Mouse (Mus musculus) T-cell, adult 2 months (primary cell): Measurements from ENCODE around the gene Hcn2.
A peak's percentile ranks its signal among the peaks of the same experiment; 100 is the strongest.

Experiments used
- DNase-seq: peaks from one replicate; pipeline ENCODE4 v3.0.0; 2022; ENCODE audit warnings: low spot score

Hcn2 gene

DNA sequence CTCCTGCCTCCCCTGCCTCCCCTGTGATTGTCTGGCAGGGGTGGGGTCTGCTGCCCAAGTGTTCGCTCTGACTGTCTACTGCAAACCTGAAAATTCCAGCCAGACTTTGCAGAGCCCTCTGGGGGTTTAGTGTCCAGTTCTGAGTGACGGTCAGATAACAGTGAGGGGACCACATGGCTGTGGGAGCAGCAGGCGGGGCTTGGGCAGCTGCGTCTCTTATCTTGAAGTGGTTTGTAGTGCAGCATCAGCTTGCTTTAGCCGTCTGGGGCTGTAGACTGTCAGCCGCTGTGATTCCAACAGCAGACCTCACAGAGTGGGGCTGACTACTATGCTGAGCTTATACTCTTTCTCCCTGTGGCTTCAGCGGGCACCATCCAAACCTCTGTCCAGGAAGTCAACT, 7.1 kb upstream of the Hcn2 start:
- DNase-seq: no peak

DNA sequence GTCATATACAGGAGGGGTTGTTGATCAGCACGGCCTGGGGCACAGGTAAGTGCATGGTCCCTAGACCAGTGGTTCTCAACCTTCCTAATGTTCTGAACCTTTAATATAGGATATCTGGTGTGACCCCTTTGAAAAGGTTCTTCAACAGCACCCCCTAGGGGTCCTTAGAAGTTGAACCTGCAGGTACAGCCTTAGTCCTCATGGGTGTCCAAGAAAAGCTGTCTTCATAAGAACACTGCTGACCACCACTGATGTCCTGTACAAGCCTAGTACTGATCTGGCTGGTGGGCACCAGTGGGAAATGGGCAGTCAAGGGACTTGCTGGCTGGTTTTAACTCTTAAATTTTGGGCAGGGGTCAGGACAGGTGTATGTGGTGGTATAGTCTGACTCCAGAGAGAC, 4.4 kb upstream of the Hcn2 start:
- DNase-seq: peak; percentile 24

DNA sequence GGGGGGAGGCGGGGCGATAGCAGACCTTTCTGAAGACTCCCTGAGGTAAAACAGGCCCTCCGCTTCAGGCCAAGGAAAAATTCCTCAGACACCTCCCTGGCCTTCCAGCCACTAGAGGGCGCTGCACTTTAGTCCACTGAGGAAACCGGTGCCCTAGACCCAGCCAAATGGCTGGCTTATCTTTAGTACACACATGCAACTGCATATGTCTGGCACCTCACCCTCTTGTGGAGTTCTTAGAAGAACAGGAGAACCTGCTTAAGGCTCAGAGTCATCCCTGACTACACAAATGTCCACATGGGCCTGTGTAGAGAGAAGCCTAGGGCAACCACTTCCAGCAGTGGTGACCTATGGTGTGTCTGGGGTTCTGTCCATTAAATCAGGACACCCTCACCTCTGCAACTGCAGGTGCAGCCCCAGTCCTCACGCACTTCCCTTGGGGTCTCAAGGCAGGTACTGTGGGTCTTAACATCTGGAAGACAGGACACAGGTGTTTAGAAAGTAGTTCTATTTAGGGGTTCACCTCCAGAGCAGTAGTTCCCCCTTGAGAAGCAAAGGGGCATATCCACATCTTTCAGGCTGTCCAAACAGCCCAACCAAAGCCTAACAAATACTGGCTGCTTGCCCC, 3.8 kb upstream of the Hcn2 start:
- DNase-seq: peak; percentile 69

DNA sequence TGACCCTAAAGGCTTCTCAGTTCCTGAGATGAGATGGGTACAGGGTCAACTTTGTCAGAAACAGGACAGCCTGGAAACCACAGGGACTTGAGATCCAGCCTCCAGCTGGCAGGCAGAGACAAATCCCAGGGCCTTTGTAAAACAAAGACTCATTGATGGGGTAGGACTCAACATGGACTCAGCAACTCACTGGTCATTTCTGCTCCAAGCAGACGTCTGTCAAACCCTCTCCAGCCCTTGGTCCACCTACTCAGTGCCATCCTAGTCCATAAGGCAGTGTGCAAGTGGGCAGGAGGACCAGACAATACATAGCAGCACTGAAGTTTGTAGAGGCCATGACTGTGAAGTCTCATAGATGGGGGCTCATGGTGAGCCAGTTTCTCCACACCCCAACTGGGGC, 3.3 kb upstream of the Hcn2 start:
- no peak for DNase-seq

DNA sequence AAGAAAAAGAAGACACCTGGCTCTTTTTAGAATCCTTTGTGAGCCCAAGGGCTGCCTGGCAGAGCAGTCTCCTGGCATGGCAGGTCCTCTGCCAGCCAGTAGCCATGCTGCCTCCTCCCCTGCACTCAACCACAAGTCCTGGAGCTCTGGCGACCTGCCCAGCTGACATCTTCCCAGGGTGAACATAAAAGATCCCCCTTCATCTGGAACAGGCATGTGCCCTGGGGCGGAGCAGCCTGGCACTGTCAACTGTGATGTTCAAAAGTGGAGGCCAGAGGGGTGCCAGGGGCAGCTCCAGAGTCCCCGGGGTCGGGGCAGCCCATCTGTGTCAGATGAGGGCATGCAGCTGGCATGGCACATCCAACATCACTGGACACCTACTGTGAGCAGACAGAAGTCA, 1.4 kb upstream of the Hcn2 start:
- DNase-seq: no peak

DNA sequence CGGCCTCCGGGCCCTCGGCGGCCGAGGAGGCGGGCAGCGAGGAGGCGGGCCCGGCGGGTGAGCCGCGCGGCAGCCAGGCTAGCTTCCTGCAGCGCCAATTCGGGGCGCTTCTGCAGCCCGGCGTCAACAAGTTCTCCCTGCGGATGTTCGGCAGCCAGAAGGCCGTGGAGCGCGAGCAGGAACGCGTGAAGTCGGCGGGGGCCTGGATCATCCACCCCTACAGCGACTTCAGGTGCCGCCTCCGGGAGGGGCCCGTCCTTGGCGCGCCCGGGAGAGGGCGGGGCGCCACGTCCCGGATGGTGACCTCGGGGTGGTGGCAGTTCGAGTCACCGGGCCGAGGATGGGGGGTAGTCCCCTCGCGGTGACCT, 538 bp downstream of the Hcn2 start:
- DNase-seq: peak; percentile 14

DNA sequence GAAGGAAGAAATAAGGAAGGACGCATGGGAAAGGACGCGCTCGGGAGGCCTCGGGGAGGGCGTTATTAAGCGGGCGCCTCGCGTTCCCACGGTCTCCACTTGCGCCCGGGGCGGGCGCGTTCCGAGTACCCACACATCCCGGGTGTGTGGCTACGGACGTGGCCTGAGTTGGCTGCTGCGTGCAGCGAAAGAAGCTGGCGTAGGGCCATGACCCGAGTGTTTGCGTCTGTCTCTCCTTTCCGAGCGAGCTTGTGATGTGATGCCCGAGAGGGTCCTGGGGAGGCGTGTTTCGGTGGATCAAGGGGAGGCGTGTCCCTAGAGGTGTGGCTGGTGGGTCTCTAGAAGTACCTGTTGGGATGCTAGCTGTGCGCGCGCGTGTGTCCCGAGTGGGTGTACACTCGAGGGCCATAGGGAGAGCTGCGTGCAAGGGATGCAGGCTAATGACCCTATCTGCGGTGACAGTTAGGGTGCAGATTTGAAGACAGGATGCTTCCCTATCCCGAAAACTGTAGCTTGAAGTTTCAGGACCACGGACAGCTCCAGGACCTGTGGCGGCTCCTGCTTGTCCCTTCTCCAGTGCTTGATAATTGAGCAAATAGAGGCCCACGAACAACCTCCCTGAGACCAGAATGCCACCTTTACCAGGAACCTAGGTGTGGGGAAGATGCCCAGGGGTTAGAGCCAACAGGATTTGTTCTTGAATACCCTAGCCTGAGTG, 1.4 kb downstream of the Hcn2 start:
- DNase-seq: no peak

DNA sequence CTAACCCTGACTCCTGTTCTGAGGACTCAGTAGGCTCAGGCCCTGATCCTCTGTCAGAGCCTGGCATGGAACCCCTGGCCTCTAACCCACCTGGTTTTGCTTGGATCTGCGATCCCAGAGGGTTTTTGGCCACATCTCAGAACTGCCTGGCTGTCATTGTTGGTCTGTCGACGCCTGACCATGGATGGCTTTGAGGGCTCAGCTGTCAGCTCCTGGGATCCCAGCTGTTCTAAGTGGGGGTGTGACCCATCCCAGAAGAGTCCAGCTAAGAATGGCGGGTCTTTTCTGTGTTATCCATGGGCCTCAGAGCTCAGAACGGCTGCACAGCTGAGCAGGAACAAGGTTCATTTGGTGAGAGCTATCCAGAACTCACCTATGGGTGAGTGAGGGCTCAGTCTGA, 4.7 kb downstream of the Hcn2 start:
- no peak for DNase-seq

DNA sequence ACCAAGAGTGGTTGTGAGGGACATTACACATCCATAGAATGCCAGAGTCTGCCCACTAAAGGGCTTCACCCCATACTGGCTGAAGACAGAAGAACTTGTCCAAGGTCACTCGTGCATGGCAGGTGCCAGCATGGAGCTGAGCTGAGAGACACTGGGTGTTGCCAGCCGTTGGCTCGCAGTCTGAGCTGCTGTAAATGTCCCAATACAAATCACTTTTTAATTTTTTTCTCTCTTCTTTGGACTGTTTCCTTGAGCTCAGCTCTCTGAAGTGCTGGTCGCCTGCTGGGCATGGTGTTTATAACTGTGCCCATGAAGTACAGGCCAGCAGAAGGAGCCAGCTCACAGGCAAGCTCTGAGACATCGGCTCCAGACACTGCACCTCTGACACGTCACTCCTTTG, 6.6 kb downstream of the Hcn2 start:
- DNase-seq: no peak

DNA sequence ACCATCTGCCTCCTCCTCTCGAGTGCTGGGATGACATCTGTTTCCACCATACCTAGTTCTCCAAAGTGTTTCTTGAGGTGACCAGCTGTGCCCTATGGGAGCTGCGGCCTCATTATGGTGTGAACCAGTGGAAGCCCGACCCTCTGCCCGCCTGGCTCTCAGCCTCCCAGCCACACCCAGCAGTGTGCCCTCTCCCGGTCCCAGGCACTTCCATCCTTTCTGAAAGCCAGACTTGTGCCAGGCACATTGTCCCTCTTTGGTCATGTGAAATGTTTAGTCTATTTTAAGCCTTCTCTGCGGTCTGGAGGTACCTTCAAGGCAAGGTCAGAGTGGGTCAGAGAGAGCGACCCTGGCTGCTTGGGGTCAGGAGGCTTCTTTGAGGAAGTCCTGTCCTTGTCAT, 7.3 kb downstream of the Hcn2 start:
- no peak for DNase-seq

DNA sequence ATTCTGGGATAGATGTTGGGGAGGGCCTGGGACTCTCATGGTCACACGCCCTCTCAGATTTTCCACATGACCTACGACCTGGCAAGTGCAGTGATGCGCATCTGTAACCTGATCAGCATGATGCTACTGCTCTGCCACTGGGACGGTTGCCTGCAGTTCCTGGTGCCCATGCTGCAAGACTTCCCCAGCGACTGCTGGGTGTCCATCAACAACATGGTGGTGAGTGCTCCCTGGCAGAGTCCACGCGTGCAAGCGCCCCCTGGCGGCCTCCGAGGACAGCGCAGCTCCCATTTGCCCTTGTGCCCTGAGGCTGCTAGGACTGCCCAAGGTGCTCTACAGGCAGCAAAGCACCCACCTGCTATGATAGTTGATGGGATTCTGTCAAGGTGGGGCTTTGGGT, 9.7 kb downstream of the Hcn2 start:
- peak; percentile 57 for DNase-seq

DNA sequence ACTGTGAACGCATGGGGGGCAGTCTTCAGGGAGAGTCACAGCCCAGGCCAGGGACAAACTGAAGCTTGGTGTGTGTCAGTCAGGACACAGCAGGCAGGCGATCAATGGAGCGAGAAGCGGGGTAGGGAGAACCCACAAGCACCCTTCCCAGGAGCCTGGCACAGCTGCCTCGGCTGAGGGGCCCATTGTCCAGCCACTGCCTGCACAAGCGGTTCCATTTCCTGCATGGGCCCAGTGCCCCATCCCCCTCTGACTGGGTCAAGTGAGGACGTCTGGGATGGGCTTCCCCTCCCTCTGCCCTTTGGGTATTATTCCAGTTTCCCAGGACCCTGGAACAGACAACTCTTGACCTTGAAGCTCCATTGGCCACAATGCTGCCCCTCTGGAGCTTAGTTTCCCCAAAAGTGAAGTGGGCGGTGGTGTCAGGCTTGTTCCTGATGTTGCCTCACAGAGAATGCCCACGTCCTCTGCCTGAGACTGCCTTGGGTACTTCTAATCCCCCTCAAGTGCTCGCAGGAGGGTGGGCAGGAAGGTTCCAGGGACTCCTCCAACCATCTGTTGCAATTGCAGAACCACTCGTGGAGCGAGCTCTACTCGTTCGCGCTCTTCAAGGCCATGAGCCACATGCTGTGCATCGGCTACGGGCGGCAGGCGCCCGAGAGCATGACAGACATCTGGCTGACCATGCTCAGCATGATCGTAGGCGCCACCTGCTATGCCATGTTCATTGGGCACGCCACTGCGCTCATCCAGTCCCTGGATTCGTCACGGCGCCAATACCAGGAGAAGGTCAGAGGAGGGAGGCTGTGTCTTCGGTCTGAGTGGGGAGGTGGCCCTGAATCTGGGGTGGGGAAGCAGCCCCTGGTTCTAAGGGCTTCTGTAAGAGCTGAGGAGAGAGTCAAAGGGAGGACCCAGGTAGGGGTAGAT, 12.2 kb downstream of the Hcn2 start:
- DNase-seq: no peak

DNA sequence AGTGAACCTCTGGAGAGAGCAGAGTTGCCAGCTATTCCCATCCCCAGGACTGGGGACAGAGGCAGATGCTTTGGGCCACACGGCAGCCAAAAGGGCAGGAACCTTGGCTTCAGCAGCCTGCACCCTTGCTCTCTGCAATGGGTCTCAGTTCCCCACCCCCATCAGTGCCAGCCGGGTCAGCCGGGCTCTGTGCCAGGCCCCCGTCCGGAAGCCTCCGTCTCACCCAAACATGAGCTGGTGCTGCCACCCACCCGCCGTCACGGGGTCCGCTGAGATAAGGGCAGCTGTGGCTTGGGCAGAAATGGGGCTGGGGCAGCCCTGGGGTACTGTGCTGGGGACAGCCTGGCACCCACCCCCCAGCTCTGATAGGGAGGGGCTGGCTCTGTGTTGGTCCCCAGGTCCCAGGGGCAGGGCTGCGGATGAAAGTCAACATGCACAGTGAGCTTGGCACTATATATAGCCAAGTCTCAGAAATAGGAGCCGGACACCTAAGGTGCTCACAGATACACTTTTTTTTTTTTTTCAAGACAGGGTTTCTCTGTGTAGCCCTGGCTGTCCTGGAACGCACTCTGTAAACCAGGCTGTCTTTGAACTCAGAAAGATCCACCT, 13.0 kb downstream of the Hcn2 start:
- DNase-seq: no peak

DNA sequence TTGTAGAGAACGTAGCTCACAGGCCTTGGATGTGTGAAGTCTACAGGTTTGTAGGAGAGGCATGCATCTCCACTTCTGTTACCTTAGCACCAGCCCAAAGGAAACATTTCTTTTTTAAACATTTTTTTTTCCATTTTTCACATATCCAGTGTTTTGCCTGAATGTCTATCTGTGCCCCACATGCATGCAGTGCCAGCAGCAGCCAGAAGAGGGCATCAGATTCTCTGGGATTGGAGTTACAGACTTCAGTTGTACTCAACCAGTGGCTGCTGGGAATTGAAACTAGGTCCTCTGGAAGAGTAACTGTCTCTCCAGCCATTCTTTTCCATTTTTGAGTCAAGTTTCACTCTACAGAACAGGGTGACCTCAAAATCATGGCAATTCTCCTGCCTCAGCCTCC, 16.1 kb downstream of the Hcn2 start:
- peak; percentile 28 for DNase-seq

DNA sequence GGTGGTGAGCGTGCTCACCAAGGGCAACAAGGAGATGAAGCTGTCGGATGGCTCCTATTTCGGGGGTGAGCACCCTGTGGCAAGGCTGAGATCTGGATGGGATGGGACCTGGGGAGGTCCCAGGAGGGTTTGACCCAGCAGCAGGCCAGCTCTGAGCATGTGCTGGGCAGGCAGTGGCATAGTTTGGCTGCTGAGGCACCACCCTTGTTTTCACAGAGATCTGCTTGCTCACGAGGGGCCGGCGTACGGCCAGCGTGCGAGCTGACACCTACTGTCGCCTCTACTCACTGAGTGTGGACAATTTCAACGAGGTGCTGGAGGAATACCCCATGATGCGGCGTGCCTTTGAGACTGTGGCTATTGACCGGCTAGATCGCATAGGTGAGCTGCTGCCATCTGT, 17.4 kb downstream of the Hcn2 start:
- DNase-seq: no peak

DNA sequence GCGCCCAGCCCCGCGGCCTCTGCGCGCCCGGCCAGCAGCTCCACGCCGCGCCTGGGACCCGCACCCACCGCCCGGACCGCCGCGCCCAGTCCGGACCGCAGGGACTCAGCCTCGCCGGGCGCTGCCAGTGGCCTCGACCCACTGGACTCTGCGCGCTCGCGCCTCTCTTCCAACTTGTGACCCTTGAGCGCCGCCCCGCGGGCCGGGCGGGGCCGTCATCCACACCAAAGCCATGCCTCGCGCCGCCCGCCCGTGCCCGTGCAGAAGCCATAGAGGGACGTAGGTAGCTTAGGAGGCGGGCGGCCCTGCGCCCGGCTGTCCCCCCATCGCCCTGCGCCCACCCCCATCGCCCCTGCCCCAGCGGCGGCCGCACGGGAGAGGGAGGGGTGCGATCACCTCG, 18.9 kb downstream of the Hcn2 start:
- no peak for DNase-seq

DNA sequence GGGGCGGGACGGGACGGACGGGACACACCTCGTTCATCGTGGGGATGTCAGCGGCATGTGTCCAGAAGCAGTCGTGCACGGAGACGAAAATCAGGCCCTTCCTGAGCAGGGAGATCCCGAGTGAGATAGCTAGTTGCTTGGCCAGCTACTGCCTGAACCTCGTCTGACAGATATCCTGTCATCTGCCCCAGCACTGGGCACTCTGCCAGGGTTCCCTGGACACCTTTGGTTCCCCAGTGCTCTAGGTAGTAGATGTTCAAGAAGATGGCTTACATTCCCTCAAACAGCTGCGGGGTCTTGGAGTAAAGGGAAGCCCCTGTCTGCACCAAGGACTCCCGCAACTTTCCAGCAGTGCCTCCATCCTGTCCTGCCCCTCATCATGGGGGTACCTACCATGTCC, 20.3 kb downstream of the Hcn2 start:
- DNase-seq: no peak

DNA sequence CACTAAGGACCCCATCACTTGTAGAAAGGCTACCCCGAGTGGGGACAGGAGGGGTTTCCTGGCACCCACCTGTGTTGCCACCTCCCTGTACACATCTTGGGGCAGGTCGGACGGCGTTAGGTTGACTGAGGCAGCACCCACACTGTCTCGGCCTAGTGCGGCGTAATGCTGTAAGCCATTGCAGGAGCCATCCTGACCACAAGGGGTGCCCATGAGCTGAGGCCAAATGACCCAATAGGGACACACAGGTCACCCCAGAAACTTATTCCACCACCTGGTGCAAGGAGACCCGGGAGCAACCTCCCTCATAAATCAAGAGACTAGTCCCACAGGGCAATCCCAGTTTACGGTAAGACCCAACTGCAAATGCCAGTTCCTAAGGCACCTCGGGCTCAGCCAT, 21.8 kb downstream of the Hcn2 start:
- no peak for DNase-seq

DNA sequence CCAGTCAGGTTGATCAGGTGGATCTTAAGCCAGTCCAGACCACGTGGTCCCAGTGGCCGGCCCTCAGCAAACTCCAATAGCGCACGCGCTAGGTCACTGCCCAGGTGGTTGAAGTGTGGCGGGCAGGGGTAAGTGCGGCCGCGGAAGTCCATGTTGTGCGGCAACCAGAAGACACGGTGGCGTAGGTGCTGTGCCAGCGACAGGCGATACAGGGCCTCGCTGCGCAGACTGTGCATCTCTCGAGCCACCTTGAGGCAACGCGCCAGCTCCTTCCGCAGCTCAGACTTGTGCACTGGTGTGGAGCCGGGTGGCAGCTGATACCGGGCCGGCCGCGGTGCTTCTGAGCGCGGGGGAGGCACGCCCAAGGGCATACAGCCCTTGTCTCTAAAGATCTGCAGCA, 22.8 kb downstream of the Hcn2 start:
- no peak for DNase-seq

DNA sequence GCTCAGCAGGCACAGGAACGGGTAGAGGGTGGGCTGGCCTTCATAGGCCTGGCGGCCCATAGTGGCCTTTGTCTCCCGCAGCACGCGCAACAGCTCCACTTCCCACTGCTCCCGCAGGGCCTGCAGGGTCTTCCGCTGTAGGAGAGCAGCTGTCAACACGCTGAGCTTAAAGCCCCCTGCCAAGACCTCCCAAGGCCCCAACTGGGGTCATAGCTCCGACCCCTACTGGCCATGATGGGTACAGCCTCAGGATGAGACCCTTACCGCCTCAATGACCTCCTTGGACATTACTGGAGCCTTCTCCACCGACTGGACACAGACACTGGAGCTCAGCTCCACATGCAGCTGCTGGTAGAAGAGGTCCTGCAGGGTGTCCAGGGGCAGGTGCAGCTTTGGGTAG, 24.4 kb downstream of the Hcn2 start:
- DNase-seq: no peak

DNA sequence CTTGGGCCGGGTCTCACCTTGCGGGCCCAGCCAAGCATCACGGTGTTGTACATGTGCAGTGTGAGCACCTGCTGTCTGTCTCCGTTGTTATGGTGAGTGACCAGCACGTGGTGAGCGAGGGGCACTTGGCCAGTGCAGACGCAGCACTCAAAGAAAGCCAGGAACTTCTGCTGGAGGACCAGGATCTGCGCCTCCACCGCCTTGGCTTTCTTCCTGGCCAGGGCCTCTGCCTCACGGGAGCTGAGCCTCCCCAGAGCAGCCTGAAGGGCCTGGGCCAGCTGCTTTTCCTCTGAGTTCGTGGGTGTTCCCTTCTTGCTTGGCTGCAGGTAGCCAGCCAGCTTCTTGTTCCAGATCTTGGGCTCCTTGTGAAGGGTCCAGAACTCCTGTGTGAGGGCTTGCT, 26.7 kb downstream of the Hcn2 start:
- DNase-seq: no peak

DNA sequence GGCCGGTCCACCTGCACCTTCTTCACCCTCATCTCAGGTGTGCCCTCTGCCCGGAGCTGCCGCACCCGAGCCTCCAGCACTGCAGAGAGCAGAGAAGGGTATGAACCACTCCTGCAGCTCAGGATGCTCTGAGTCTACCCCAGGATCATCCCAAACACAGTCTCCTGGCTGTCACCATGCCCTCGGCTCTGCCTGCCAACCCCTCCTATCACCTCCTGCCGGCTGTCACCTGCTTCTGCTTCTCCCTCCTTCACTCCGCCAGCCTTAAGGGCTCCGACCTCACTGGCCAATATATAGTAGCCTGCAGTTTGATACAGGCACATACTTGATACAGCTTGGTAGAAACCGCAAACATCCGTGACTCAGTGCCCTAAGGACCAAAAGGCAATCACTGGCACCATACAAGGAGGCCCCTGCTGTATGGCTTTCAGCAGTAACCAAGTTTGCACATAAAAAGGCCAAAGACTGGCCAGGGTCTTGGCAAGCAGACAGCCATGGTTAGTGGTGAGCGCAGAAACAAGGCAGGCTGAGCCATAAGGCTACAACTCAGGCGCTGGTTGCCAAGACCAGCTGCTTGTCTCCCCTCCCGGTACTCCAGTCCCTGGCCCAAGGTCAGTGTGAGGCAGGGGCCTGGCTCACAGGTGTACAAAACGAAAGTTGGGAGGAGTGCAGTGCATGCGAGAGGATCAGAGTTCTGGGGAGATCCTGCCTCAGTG, 27.4 kb downstream of the Hcn2 start:
- no peak for DNase-seq
